Mouse (Mus musculus) kidney, postnatal 4 days (tissue): ENCODE results near the gene Rpl13a.
"Not testable (repeated sequence)": the region's sequence is repeated elsewhere in the genome, so short reads cannot be mapped to it uniquely, and the experiment has no call there.

Experiments used
- DNase-seq, 2 experiments: peaks; one replicate each; pipeline ENCODE4 v3.0.0; 2021; ENCODE audit warnings: mixed read lengths in 2 of 2

Gene Rpl13a

DNA sequence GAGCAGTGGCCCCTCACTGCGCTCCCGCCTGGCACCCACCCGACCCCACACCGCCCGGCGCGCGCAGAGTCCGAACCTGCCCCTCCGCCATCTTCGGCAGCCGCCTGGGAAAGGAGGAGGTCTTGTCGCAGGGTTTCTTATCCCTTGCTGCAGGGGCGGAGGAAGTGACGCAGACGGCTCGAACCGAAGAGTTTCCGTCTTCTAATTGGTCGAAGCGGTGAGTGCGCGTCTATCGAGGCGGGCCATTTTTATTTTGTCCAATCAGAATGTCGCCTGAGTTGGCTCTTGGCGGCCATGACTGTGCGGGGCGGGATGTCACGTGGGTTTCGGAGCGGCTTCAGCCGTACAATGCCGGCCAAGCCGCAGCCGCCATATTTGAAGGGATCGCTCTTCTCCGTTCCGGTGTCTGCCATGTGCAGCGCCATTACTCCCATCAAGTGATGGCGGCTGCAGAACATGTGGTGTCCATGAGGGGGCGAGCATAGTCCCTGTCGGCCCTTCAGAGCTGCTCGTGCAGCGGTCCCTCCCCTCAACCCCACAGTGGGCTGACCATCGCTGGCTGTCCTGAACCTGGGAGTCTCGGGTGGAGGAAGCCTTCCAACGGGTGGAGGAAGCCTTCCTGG, at the start of gene Rpl13a:
Gene Rpl13a (minus strand): TSS at position 138 of the 623 bp plus-strand sequence.
- peak; percentile 97 to 99 for DNase-seq

- no peak for DNase-seq
Observed at GRCm38 (mm10) chr7:45176356-45176755, 47.8 kb upstream of the Rpl13a start.

DNA sequence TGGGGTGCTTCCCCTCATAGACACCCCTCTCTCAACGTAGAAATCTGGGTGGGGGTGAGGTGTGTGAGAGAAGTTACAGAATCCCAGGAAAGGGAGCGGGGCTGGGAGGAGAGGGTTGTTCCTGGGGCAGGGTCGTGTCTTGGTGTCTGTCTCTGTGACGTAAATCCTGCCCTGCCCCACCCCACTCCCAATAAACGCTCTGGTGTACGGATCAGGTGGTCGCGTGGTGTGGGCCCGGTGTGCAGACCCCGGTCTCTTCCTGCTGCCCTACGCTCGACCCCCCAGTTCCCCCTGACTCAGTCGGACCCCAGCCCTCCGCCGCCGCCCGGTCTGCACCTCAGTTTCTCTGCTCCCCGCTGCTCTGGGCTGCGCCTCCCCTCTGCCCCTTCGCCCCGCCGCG, 47.4 kb upstream of the Rpl13a start:
- DNase-seq = no peak

DNA sequence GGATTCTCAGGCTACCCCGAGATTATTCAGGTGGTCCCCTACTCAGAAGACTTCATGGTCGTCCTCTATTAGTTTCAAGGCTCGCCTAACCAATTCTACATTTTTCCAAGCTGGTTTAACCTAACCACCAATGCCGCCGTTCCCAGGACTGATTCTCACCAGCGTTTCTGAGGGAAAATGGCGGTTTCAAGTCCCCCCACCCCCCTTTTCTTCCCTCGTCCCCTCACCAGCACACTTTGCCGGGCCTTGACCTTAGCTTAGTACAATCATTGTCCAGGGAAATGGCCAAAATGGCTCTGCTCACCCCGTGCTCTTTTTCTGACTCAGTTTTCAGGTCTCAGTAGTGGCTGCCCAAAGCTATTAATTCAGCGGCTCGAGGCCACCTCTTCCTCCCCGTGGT, 46.8 kb upstream of the Rpl13a start:
- DNase-seq = no peak

DNA sequence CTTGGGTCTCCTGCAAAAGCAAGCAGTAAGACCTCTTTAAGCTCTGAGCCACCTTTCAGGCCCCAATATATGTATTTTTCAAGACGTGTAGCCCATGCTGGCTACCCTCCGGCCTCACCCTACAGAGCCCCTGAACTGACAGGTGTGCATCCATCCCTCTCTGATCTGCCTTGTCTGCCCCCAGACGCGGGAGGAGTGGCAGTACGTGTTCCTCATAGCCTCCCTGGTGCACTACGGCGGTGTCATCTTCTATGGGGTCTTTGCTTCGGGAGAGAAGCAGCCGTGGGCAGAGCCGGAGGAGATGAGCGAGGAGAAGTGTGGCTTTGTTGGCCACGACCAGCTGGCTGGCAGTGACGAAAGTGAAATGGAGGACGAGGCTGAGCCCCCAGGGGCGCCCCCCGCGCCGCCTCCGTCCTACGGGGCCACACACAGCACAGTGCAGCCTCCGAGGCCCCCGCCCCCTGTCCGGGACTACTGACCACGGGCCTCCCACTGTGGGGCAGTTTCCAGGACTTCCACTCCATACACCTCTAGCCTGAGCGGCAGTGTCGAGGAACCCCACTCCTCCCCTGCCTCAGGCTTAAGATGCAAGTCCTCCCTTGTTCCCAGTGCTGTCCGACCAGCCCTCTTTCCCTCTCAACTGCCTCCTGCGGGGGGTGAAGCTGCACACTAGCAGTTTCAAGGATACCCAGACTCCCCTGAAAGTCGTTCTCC, 46.2 kb upstream of the Rpl13a start:
- no peak for DNase-seq

DNA sequence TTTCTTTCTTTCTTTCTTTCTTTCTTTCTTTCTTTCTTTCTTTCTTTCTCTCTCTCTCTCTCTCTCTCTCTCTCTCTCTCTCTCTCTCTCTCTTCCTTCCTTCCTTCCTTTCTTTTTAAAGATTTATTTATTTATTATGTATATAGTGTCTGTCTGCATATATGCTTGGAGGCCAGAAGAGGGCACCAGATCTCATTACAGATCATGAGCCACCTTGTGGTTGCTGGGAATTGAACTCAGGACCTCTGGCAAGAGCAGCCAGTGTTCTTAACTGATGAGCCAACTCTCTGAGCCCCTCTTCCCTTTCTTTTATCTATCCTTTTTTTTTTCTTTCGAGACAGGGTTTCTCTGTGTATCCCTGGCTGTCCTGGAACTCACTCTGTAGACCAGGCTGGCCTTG, 45.2 kb upstream of the Rpl13a start:
- not testable (repeated sequence) for DNase-seq

DNA sequence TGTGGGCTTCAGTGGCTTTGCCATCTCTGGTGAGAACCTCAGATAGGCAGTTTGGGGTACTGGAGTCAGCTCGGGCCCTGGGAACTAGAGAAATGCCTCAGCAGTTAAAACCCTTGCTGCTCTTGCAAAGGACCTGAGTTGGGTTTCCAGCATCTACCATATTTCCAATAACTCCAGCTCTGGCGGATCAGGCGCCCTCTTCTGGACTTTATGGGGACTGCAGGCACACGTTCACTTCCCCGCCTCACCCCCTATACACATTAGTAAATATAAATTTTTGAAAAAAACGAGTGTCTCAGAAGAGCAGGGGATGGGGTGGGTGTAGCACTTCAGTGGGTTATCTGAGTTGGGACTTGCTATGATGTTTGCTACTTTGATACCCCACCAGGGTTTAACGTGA, 44.4 kb upstream of the Rpl13a start:
- peak in 1 of 2 experiments; percentile 44 for DNase-seq

- no peak for DNase-seq
Observed at GRCm38 (mm10) chr7:45169495-45169894, 40.9 kb upstream of the Rpl13a start.

GRCm38 (mm10) chr7:45168656-45169055, 40.1 kb upstream of the Rpl13a start:
- DNase-seq = no peak

DNA sequence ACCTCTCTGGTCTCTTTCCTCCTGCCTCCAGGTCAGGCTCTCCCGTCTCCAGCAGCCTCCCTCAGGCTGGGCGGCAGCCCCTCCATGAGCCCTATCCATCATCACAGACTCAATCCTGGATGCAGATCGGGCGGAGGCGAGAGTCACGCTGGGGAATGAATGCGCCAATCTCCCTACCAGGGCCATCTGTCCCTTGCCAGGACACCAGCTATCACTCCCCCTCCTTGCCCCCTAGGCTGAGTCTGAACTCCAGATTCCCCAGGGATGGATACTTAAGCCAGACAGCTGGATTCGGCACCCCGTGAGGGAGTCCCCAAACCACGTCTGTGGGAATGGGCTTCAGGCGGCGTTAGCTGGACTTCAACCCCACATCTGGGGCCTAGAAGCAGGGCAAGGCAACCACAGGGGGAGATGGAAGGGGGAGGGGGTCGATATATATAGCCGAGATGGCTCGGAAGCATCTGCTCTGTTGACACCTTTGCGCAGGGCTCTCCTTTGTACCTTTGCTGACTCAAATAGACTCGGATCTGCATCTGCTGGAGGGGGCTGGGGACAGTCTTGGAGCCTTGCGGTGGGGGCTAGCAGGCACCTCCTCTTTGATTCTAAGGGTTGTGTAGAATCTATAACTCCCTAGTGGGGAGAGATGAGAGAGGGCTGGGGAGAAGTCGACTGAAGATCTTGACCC, 39.3 kb upstream of the Rpl13a start:
- no peak for DNase-seq

GRCm38 (mm10) chr7:45166950-45167401, 38.4 kb upstream of the Rpl13a start:
- no peak for DNase-seq

DNA sequence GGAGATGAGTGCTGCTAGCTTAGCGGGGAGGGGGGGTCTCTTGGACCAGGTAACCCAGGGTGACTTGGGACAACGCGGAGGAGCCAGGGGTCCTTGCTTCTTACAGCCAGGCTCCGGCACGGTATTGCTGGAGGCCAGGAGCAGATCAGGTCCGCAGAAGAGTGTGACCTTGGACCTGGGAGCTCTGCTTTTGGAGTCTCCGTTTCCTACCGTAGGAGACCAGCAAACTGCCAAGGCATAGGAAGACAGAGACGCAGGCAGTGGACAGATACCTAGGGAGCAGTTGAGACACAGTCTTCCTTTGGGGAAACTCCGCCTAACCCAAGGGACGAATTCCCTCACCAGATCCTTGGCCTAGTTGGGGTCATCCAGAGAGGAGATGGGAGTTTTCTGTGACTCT, 37.1 kb upstream of the Rpl13a start:
- no peak for DNase-seq

GRCm38 (mm10) chr7:45164833-45165232, 36.3 kb upstream of the Rpl13a start:
- DNase-seq = no peak

- DNase-seq = peak; percentile 61 to 67
Observed at GRCm38 (mm10) chr7:45163735-45164490, 35.4 kb upstream of the Rpl13a start, which contains the start of gene Slc17a7. Gene Slc17a7, plus strand, starts transcription at chr7:45163949.

DNA sequence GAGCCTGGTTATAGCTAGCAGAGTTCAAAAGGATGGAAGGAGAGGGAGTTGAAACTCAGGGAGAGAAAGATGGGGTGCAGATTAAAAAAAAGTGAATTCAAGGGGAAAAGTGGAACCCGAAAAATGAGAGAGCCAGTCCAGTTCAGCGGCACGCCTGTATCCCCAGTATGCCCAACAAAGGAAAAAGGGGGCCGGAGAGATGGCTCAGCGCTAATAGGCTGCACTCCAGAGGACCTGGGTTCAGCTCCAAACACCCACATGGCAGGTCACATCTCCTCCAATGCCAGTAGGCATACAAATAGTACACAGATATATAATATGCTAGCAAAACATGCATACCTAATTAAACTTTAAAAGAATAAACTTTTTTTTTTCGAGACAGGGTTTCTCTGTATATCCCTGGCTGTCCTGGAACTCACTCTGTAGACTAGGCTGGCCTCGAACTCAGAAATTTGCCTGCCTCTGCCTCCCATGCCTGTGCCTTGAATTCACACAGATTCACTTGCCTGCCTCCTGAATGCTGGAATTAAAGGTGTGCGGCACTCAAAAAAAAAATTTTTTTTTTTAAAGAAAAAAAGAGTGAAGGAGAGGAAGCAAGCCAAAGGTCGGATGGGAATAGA, 34.5 kb upstream of the Rpl13a start:
- DNase-seq = no peak

DNA sequence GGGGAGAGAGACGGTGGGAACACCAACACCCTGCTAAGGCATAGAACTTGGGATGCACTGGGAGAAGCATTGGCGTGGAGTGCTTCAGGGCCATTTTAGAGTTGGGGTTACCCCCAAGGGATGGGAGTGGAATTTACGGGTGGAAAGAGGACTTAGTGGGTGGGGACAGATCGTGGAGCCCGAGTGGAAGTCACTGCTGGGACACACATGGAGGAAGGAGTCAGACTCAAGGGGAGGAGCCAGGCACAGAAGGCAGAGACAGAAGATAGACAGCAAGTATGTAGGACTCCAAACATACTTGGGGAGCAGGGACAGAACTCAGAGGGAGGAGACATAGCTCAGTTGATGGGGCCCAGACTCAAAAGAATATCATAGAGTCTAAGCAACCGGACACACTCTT, 34.0 kb upstream of the Rpl13a start:
- no peak for DNase-seq

GRCm38 (mm10) chr7:45161612-45162473, 33.3 kb upstream of the Rpl13a start:
- DNase-seq = peak; percentile 93 to 94

GRCm38 (mm10) chr7:45160866-45161265, 32.3 kb upstream of the Rpl13a start:
- no peak for DNase-seq

DNA sequence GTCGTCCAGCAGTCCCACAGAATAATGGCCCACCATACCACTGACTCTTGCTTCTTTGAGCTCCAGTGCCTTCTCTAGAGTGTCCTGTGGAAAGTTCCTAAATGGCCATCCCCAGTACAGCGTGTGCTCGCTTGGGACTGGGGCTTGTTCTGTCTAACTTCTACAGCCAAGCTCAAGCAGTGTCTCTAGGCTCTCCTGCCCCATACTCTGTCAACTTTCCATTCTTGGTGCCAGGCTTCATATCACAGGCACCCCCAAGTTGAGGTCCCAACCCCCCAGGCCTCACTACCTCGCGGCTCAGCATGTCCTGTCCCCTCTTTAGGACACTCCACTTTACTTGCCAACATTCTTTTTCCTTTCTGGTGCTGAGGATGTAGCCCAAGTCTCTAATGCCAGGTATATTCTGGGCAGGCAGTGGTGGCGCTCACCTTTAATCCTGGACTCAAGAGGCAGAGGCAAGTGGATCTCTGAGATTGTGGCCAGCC, 31.8 kb upstream of the Rpl13a start:
- no peak for DNase-seq

DNA sequence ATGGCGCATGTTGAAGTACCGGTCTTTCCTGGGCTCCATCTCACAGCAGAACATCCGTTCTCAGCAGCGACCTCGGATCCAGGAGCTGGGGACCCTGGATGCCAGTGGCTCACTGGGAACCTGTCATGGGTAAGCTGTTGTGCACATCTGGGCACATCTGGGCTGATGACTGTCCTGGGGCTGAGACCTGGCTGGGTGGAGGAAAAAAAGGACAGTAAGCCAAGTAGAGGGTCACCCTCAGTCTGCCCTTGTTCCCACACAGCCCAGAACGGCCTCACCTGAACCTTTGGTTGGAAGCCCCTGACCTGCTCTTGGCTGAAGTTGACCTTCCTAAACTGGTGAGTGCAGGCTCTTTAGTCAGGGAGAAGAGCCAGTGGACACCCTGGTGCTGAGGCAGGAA, 30.4 kb upstream of the Rpl13a start:
- no peak for DNase-seq

DNA sequence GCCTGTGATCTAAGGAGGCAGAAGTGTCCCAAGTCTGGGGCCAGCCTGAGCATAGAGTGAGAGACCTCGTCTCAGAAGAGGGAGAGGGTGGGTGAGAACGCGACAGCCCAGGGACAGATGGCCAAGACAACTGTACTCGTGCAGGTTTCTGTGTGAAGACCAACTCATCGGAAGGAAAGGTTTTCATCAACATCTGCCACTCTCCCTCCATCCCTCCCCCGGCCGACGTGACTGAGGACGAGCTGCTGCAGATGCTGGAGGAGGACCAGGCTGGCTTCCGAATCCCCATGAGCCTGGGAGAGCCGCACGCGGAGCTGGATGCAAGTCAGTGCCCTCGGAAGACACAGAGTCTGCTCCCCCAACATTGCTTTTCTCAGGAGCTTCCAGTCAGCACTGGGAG, 28.9 kb upstream of the Rpl13a start:
- DNase-seq = no peak
